Mouse (Mus musculus): ENCODE data around the gene Gm10134. TPM values are rescaled to one million over a fixed set of nuclear protein-coding genes. Genes with fewer than 3 reads are reported as not detected.
A peak's percentile ranks its signal among the peaks of the same experiment; 100 is the strongest.

Gene Gm10134
- total and polyA plus RNA-seq, 2 experiments = not detected

DNA sequence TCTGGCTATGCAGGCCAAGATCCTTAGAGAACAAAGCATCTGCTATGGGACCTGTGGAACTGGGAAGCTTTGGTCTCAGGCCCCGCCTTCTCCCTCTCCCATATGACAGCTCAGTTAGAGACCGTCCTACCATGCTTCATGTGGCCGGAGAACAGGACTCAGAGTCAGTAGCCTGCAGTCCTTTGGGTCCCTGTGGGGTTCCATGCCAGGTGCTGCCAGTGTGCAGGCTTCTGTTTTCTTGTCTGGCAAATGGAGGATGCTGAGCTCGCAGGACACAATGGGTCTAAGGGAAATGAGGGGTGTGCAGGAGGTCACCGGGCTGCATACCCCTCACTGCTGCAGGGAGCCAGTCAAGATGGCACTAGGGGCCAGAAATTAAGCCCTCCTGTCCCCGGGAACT, 40.7 kb downstream of the Gm10134 start:
- no peaks in the 10 kb centered on the region for H3K4me1 ChIP-seq (ENCODE audit: control insufficient read depth, insufficient read depth, low read length)
- WGBS = 90% methylated on average over 6 of the region's 6 CpGs
- H3K9ac ChIP-seq (ENCODE audit: low read depth, low read length) = no peak overlapping the region
- no peaks in the 10 kb centered on the region for H3K79me2 ChIP-seq (ENCODE audit: control insufficient read depth, insufficient read depth, low read length)
- no peak overlapping the region for H3K4me3 ChIP-seq (ENCODE audit: insufficient read depth, low read depth, low read length)
- DNase-seq (ENCODE audit: extremely low read depth, low read depth, low spot score) = no peak
- TF ChIP-seq CTCF (IDR thresholded peaks at IDR 0.05; ENCODE audit: low read depth, low read length) = no peak
- TF ChIP-seq POLR2A (IDR thresholded peaks at IDR 0.05; ENCODE audit: extremely low read depth, insufficient read depth, low read length) = no peak
- no peaks in the 10 kb centered on the region for H3K27me3 ChIP-seq (ENCODE audit: control insufficient read depth, insufficient read depth, low read length)
- no peaks in the 10 kb centered on the region for H3K36me3 ChIP-seq (ENCODE audit: control insufficient read depth, insufficient read depth, low read length)
- no peak overlapping the region for H3K27ac ChIP-seq (replicated peaks; ENCODE audit: insufficient read depth, low read depth, low read length)

DNA sequence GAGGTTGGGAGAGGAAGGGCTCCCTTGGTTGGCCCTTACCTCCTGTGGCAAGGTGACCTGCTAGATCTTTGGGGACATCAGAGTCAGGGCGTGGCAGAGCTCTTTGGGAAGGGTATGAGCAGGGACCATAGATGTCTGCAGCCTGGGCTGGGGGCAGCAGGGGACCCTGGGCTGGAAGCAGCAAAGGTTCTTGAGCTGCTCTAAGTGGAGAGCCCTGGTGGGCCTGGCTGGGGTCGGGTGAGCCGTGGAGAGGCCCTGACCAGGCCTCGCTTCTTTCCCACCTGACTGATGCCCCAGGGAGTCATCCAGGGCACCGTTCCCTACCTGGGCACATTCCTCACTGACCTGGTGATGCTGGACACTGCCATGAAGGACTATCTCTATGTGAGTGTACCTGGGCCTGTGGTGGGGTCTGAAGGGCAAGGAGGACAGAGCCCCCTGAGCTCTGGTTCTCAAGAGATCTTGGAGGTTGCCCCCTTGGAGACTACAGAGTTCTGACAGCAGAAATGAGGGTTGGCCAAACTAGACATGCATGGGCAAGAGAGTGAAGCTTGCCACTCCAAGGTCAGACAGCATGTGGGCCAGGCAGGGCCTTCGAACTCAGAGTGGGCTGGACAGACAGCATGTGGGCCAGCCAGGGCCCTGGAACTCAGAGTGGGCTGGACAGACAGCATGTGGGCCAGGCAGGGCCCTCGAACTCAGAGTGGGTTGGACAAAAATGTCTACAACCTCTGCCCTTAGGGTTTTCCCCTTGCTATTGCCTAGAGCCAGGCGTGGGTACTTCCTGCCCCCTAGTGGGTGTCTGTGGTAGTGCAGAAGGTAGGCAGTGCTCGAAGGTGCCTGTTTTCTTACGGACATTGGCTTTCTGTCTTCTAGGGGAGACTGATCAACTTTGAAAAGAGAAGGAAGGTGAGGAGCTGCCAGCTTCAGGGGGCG, 41.6 kb downstream of the Gm10134 start:
- no peaks in the 10 kb centered on the region for H3K4me1 ChIP-seq (ENCODE audit: control insufficient read depth, insufficient read depth, low read length)
- TF ChIP-seq POLR2A (IDR thresholded peaks at IDR 0.05; ENCODE audit: extremely low read depth, insufficient read depth, low read length) = no peak
- TF ChIP-seq CTCF (IDR thresholded peaks at IDR 0.05; ENCODE audit: low read depth, low read length) = peak; percentile 98
- H3K79me2 ChIP-seq (ENCODE audit: control insufficient read depth, insufficient read depth, low read length) = no peaks in the 10 kb centered on the region
- H3K9ac ChIP-seq (ENCODE audit: low read depth, low read length) = no peak overlapping the region
- H3K27me3 ChIP-seq (ENCODE audit: control insufficient read depth, insufficient read depth, low read length) = no peaks in the 10 kb centered on the region
- no peaks in the 10 kb centered on the region for H3K36me3 ChIP-seq (ENCODE audit: control insufficient read depth, insufficient read depth, low read length)
- DNase-seq (ENCODE audit: extremely low read depth, low read depth, low spot score) = peak; percentile 45
- H3K4me3 ChIP-seq (ENCODE audit: insufficient read depth, low read depth, low read length) = no peak overlapping the region
- 49% methylated on average over 11 of the region's 11 CpGs for WGBS
- H3K27ac ChIP-seq (replicated peaks; ENCODE audit: insufficient read depth, low read depth, low read length) = no peak overlapping the region

DNA sequence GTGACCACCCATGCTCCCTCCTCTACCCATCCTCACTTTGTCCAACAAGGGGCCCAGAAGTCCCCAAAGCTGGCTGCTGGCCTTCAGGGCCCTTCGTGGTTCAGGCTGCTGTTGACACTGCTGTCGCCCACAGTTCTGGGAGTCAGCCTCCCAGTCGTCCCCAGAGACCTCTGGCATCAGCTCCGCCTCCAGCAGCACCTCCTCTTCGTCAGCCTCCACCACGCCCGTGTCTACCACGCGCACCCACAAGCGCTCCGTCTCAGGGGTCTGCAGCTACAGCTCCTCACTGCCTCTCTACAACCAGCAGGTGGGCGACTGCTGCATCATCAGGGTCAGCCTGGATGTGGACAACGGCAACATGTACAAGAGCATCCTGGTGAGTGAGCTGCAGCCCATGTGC, 43.3 kb downstream of the Gm10134 start:
- no peak overlapping the region for H3K27ac ChIP-seq (replicated peaks; ENCODE audit: insufficient read depth, low read depth, low read length)
- 91% methylated on average over 13 of the region's 13 CpGs for WGBS
- DNase-seq (ENCODE audit: extremely low read depth, low read depth, low spot score) = no peak
- H3K4me1 ChIP-seq (ENCODE audit: control insufficient read depth, insufficient read depth, low read length) = no peaks in the 10 kb centered on the region
- no peaks in the 10 kb centered on the region for H3K27me3 ChIP-seq (ENCODE audit: control insufficient read depth, insufficient read depth, low read length)
- H3K79me2 ChIP-seq (ENCODE audit: control insufficient read depth, insufficient read depth, low read length) = no peaks in the 10 kb centered on the region
- TF ChIP-seq CTCF (IDR thresholded peaks at IDR 0.05; ENCODE audit: low read depth, low read length) (no peak), POLR2A (IDR thresholded peaks at IDR 0.05; ENCODE audit: extremely low read depth, insufficient read depth, low read length) (no peak)
- H3K36me3 ChIP-seq (ENCODE audit: control insufficient read depth, insufficient read depth, low read length) = no peaks in the 10 kb centered on the region
- no peak overlapping the region for H3K9ac ChIP-seq (ENCODE audit: low read depth, low read length)
- H3K4me3 ChIP-seq (ENCODE audit: insufficient read depth, low read depth, low read length) = no peak overlapping the region

DNA sequence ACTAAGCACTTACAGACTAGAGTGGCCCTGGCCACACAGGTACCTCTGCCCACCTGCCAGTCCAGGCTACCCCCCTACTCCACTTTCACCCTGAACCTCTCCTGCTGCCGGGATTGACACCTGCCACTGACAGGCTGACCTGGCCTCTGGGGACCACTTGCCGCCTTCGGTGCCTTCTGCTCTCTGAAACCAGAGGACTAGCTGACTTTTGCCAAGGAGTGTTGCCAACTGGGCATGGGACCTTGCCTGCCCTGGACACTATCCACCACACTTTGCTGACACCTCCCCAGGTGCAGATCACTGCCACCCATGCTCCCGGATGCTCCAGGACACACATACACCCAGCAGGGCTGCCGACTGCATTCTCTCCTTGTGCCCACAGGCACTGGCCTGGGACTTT, 46.4 kb downstream of the Gm10134 start:
- no peak for TF ChIP-seq POLR2A (IDR thresholded peaks at IDR 0.05; ENCODE audit: extremely low read depth, insufficient read depth, low read length)
- TF ChIP-seq CTCF (IDR thresholded peaks at IDR 0.05; ENCODE audit: low read depth, low read length) = no peak
- no peak overlapping the region for H3K27ac ChIP-seq (replicated peaks; ENCODE audit: insufficient read depth, low read depth, low read length)
- H3K79me2 ChIP-seq (ENCODE audit: control insufficient read depth, insufficient read depth, low read length) = no peaks in the 10 kb centered on the region
- WGBS = 86% methylated on average over 5 of the region's 5 CpGs
- H3K9ac ChIP-seq (ENCODE audit: low read depth, low read length) = no peak overlapping the region
- H3K4me3 ChIP-seq (ENCODE audit: insufficient read depth, low read depth, low read length) = no peak overlapping the region
- no peaks in the 10 kb centered on the region for H3K27me3 ChIP-seq (ENCODE audit: control insufficient read depth, insufficient read depth, low read length)
- no peaks in the 10 kb centered on the region for H3K4me1 ChIP-seq (ENCODE audit: control insufficient read depth, insufficient read depth, low read length)
- DNase-seq (ENCODE audit: extremely low read depth, low read depth, low spot score) = no peak
- no peaks in the 10 kb centered on the region for H3K36me3 ChIP-seq (ENCODE audit: control insufficient read depth, insufficient read depth, low read length)

Other genes starting within 250 kb of the Gm10134 start
- 0.07 and 0.09 TPM in 2 replicates for gene Ppp1r26, start 59.3 kb upstream of the Gm10134 start, total RNA-seq (2014; rRNA removed)
- 0.07 and 0.10 TPM in 2 replicates for gene Ppp1r26, start 59.3 kb upstream of the Gm10134 start, polyA plus RNA-seq (2012; rRNA removed)
- 0.28 TPM in 1 of 2 replicates, not detected in the other for gene 1700007K13Rik, start 39.8 kb upstream of the Gm10134 start, total RNA-seq (2014; rRNA removed)
- gene 1700007K13Rik, start 39.8 kb upstream of the Gm10134 start, polyA plus RNA-seq (2012; rRNA removed) = not detected in 2 replicates
- 10.9 and 14.3 TPM in 2 replicates for gene Mrps2, start 38.0 kb upstream of the Gm10134 start, total RNA-seq (2014; rRNA removed)
- gene Mrps2, start 38.0 kb upstream of the Gm10134 start, polyA plus RNA-seq (2012; rRNA removed) = 51.5 and 52.3 TPM in 2 replicates
- 0.65 and 1.7 TPM in 2 replicates for gene Gbgt1, start 9.2 kb upstream of the Gm10134 start, total RNA-seq (2014; rRNA removed)
- 0.66 and 0.86 TPM in 2 replicates for gene Gbgt1, start 9.2 kb upstream of the Gm10134 start, polyA plus RNA-seq (2012; rRNA removed)
- gene Ralgds, start 7.0 kb downstream of the Gm10134 start, total RNA-seq (2014; rRNA removed) = 1.1 and 1.7 TPM in 2 replicates
- 1.5 and 3.0 TPM in 2 replicates for gene Ralgds, start 7.0 kb downstream of the Gm10134 start, polyA plus RNA-seq (2012; rRNA removed)
- gene Cel, start 57.3 kb downstream of the Gm10134 start, total RNA-seq (2014; rRNA removed) = 19.2 and 70.5 TPM in 2 replicates
- gene Cel, start 57.3 kb downstream of the Gm10134 start, polyA plus RNA-seq (2012; rRNA removed) = 0.11 and 0.37 TPM in 2 replicates
- 2.9 and 3.1 TPM in 2 replicates for gene Gtf3c5, start 77.7 kb downstream of the Gm10134 start, total RNA-seq (2014; rRNA removed)
- 7.8 and 9.0 TPM in 2 replicates for gene Gtf3c5, start 77.7 kb downstream of the Gm10134 start, polyA plus RNA-seq (2012; rRNA removed)
- gene Gfi1b, start 115.9 kb downstream of the Gm10134 start, total RNA-seq (2014; rRNA removed) = not detected in 2 replicates
- not detected in 2 replicates for gene Gfi1b, start 115.9 kb downstream of the Gm10134 start, polyA plus RNA-seq (2012; rRNA removed)
- gene Tsc1, start 135.1 kb downstream of the Gm10134 start, total RNA-seq (2014; rRNA removed) = 14.4 and 19.8 TPM in 2 replicates
- gene Tsc1, start 135.1 kb downstream of the Gm10134 start, polyA plus RNA-seq (2012; rRNA removed) = 8.6 and 10.0 TPM in 2 replicates
- gene Spaca9, start 193.6 kb downstream of the Gm10134 start, total RNA-seq (2014; rRNA removed) = 0.60 TPM in 1 of 2 replicates, not detected in the other
- gene Spaca9, start 193.6 kb downstream of the Gm10134 start, polyA plus RNA-seq (2012; rRNA removed) = 0.16 and 0.26 TPM in 2 replicates
- not detected in 2 replicates for gene Ak8, start 194.1 kb downstream of the Gm10134 start, total RNA-seq (2014; rRNA removed)
- gene Ak8, start 194.1 kb downstream of the Gm10134 start, polyA plus RNA-seq (2012; rRNA removed) = 0.09 TPM in 1 of 2 replicates, not detected in the other